Mouse (Mus musculus): Measurements from ENCODE around the gene Nod1. TPM values are rescaled to one million over a fixed set of nuclear protein-coding genes. Genes with fewer than 3 reads are reported as not detected.
A peak's percentile ranks its signal among the peaks of the same experiment; 100 is the strongest.

The Nod1 gene
- 1.9 and 2.3 TPM in 2 replicates for polyA plus RNA-seq (2014; fragmentation: Nextera tagmentation; extraction: Ambion mirVana)

- WGBS = 3% methylated on average over 51 of the region's 53 CpGs
- Histone ChIP-seq H3K9me3 (replicated peaks; ENCODE audit: control insufficient read depth, low read length) (no peaks in the 10 kb centered on the region), H3K27me3 (ENCODE audit: control insufficient read depth, insufficient read depth, low read length) (no peaks in the 10 kb centered on the region), H3K27ac (replicated peaks; ENCODE audit: low read depth, low read length) (no peak within 1 kb of the TSS), H3K4me2 (ENCODE audit: low read depth, low read length) (peak within 1 kb of the TSS; percentile 90), H3K36me3 (replicated peaks; ENCODE audit: control insufficient read depth, insufficient read depth, low read depth, low read length) (no peaks in the 10 kb centered on the region), H3K9ac (replicated peaks; ENCODE audit: low read length) (peak within 1 kb of the TSS; percentile 71), H3K4me1 (ENCODE audit: control insufficient read depth, insufficient read depth, low read length) (no peaks in the 10 kb centered on the region), H3K4me3 (ENCODE audit: low read depth, low read length) (peak within 1 kb of the TSS; percentile 54)
- ATAC-seq (replicated peaks; ENCODE audit: insufficient number of reproducible peaks, low FRiP score, low TSS enrichment, low read depth) = peak; percentile 85
- peak; percentile 70 for DNase-seq (ENCODE audit: low spot score)
Observed at GRCm38 (mm10) chr6:54972111-54972928, at the start of gene Nod1. Nod1 (minus strand) TSS chr6:54972612.

DNA sequence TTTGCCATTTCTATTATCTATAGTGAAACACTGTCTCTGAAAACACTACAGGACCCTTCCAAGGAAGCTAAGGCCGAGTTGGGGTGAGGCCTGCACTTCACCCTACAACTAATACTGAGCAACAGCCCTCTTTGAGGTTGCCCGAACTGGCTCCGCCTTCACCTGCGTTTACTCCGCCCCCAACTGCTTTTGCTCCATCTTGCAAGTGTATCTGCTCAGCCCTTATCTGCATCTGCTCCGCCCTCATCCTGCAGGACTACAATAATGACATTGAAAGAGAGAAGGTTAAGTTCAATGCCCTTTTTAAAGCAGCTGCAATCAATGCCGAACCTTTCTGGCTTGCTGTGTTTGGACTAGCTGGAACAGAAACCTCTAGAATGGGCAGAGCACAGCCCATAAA is 49.4 kb upstream of the Nod1 start:
- no peak overlapping the region for H3K27ac ChIP-seq (replicated peaks; ENCODE audit: low read depth, low read length)
- 88% methylated on average over 7 of the region's 7 CpGs for WGBS
- H3K27me3 ChIP-seq (ENCODE audit: control insufficient read depth, insufficient read depth, low read length) = no peaks in the 10 kb centered on the region
- H3K4me3 ChIP-seq (ENCODE audit: low read depth, low read length) = no peak overlapping the region
- H3K9me3 ChIP-seq (replicated peaks; ENCODE audit: control insufficient read depth, low read length) = no peaks in the 10 kb centered on the region
- H3K36me3 ChIP-seq (replicated peaks; ENCODE audit: control insufficient read depth, insufficient read depth, low read depth, low read length) = no peaks in the 10 kb centered on the region
- H3K4me2 ChIP-seq (ENCODE audit: low read depth, low read length) = no peak overlapping the region
- ATAC-seq (replicated peaks; ENCODE audit: insufficient number of reproducible peaks, low FRiP score, low TSS enrichment, low read depth) = no peak
- no peaks in the 10 kb centered on the region for H3K4me1 ChIP-seq (ENCODE audit: control insufficient read depth, insufficient read depth, low read length)
- no peak overlapping the region for H3K9ac ChIP-seq (replicated peaks; ENCODE audit: low read length)
- no peak for DNase-seq (ENCODE audit: low spot score)

DNA sequence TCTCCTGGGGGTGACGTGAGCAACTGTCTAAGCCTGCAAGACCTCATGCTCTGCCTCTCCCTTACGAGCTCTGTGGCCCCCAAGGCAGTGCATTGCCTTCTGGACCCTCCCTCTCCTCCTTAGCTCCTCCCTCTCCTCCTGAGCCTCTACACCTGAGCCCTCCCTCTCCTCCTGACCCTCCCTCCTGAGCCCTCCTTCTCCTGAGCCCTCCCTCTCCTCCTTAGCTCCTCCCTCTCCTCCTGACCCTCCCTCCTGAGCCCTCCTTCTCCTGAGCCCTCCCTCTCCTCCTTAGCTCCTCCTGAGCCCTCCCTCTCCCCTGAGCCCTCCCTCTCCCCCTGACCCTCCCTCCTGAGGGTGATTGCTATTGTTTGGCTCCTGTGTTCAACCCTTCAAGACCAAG is 46.0 kb upstream of the Nod1 start:
- no peak for DNase-seq (ENCODE audit: low spot score)
- Histone ChIP-seq H3K9me3 (replicated peaks; ENCODE audit: control insufficient read depth, low read length) (no peaks in the 10 kb centered on the region), H3K27me3 (ENCODE audit: control insufficient read depth, insufficient read depth, low read length) (no peaks in the 10 kb centered on the region), H3K36me3 (replicated peaks; ENCODE audit: control insufficient read depth, insufficient read depth, low read depth, low read length) (no peaks in the 10 kb centered on the region), H3K27ac (replicated peaks; ENCODE audit: low read depth, low read length) (no peak overlapping the region), H3K4me3 (ENCODE audit: low read depth, low read length) (no peak overlapping the region), H3K4me2 (ENCODE audit: low read depth, low read length) (no peak overlapping the region), H3K9ac (replicated peaks; ENCODE audit: low read length) (no peak overlapping the region), H3K4me1 (ENCODE audit: control insufficient read depth, insufficient read depth, low read length) (no peaks in the 10 kb centered on the region)
- no peak for ATAC-seq (replicated peaks; ENCODE audit: insufficient number of reproducible peaks, low FRiP score, low TSS enrichment, low read depth)
- WGBS = 66% methylated on average over 2 of the region's 2 CpGs

GRCm38 (mm10) chr6:55016710-55017583 is 44.5 kb upstream of the Nod1 start:
- no peak overlapping the region for H3K27ac ChIP-seq (replicated peaks; ENCODE audit: low read depth, low read length)
- no peaks in the 10 kb centered on the region for H3K9me3 ChIP-seq (replicated peaks; ENCODE audit: control insufficient read depth, low read length)
- H3K4me1 ChIP-seq (ENCODE audit: control insufficient read depth, insufficient read depth, low read length) = no peaks in the 10 kb centered on the region
- H3K9ac ChIP-seq (replicated peaks; ENCODE audit: low read length) = no peak overlapping the region
- 30% methylated on average over 15 of the region's 15 CpGs for WGBS
- H3K4me2 ChIP-seq (ENCODE audit: low read depth, low read length) = no peak overlapping the region
- ATAC-seq (replicated peaks; ENCODE audit: insufficient number of reproducible peaks, low FRiP score, low TSS enrichment, low read depth) (peak; percentile 70), DNase-seq (ENCODE audit: low spot score) (peak; percentile 90)
- no peak overlapping the region for H3K4me3 ChIP-seq (ENCODE audit: low read depth, low read length)
- H3K36me3 ChIP-seq (replicated peaks; ENCODE audit: control insufficient read depth, insufficient read depth, low read depth, low read length) = no peaks in the 10 kb centered on the region
- no peaks in the 10 kb centered on the region for H3K27me3 ChIP-seq (ENCODE audit: control insufficient read depth, insufficient read depth, low read length)

DNA sequence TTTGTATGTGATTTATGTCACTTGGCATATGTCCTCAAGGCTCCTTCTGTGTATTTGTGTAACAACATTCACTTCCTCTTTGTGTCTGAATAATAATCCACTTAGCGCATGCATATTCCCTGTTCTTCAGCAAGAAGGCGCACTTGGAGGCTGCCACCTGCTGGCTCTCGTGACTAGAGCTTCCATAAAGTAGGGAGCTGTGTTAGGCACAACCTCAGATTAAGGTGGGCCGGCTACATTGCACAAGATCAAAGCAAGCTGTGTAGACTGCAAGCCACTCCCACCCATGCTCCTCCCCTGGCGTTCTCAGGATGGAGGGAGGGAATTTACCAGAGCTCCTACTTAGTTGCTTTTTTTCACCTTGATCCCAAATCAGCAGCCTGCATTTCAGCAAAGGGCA is 43.8 kb upstream of the Nod1 start:
- H3K4me2 ChIP-seq (ENCODE audit: low read depth, low read length) = no peak overlapping the region
- no peak overlapping the region for H3K9ac ChIP-seq (replicated peaks; ENCODE audit: low read length)
- ATAC-seq (replicated peaks; ENCODE audit: insufficient number of reproducible peaks, low FRiP score, low TSS enrichment, low read depth) (no peak), DNase-seq (ENCODE audit: low spot score) (peak; percentile 56)
- H3K36me3 ChIP-seq (replicated peaks; ENCODE audit: control insufficient read depth, insufficient read depth, low read depth, low read length) = no peaks in the 10 kb centered on the region
- H3K27me3 ChIP-seq (ENCODE audit: control insufficient read depth, insufficient read depth, low read length) = no peaks in the 10 kb centered on the region
- H3K4me1 ChIP-seq (ENCODE audit: control insufficient read depth, insufficient read depth, low read length) = no peaks in the 10 kb centered on the region
- no peak overlapping the region for H3K27ac ChIP-seq (replicated peaks; ENCODE audit: low read depth, low read length)
- H3K9me3 ChIP-seq (replicated peaks; ENCODE audit: control insufficient read depth, low read length) = no peaks in the 10 kb centered on the region
- no peak overlapping the region for H3K4me3 ChIP-seq (ENCODE audit: low read depth, low read length)
- WGBS = 18% methylated on average over 5 of the region's 5 CpGs

- no peak for ATAC-seq (replicated peaks; ENCODE audit: insufficient number of reproducible peaks, low FRiP score, low TSS enrichment, low read depth)
- Histone ChIP-seq H3K4me1 (ENCODE audit: control insufficient read depth, insufficient read depth, low read length) (no peaks in the 10 kb centered on the region), H3K4me3 (ENCODE audit: low read depth, low read length) (no peak overlapping the region), H3K9me3 (replicated peaks; ENCODE audit: control insufficient read depth, low read length) (no peaks in the 10 kb centered on the region), H3K4me2 (ENCODE audit: low read depth, low read length) (no peak overlapping the region), H3K27me3 (ENCODE audit: control insufficient read depth, insufficient read depth, low read length) (no peaks in the 10 kb centered on the region), H3K9ac (replicated peaks; ENCODE audit: low read length) (no peak overlapping the region), H3K36me3 (replicated peaks; ENCODE audit: control insufficient read depth, insufficient read depth, low read depth, low read length) (no peaks in the 10 kb centered on the region), H3K27ac (replicated peaks; ENCODE audit: low read depth, low read length) (no peak overlapping the region)
- DNase-seq (ENCODE audit: low spot score) = no peak
- WGBS = 92% methylated on average over 3 of the region's 3 CpGs
Observed at GRCm38 (mm10) chr6:55014184-55014583, 41.8 kb upstream of the Nod1 start.

- no peaks in the 10 kb centered on the region for H3K4me1 ChIP-seq (ENCODE audit: control insufficient read depth, insufficient read depth, low read length)
Observed at GRCm38 (mm10) chr6:55012516-55012915, 40.1 kb upstream of the Nod1 start.

More at GRCm38 (mm10) chr6:55012516-55012915, 40.1 kb upstream of the Nod1 start:
- Histone ChIP-seq H3K9ac (replicated peaks; ENCODE audit: low read length) (no peak overlapping the region), H3K27ac (replicated peaks; ENCODE audit: low read depth, low read length) (no peak overlapping the region), H3K4me3 (ENCODE audit: low read depth, low read length) (no peak overlapping the region), H3K27me3 (ENCODE audit: control insufficient read depth, insufficient read depth, low read length) (no peaks in the 10 kb centered on the region), H3K9me3 (replicated peaks; ENCODE audit: control insufficient read depth, low read length) (no peaks in the 10 kb centered on the region), H3K4me2 (ENCODE audit: low read depth, low read length) (no peak overlapping the region), H3K36me3 (replicated peaks; ENCODE audit: control insufficient read depth, insufficient read depth, low read depth, low read length) (no peaks in the 10 kb centered on the region)
- 73% methylated on average over 7 of the region's 7 CpGs for WGBS
- DNase-seq (ENCODE audit: low spot score) (no peak), ATAC-seq (replicated peaks; ENCODE audit: insufficient number of reproducible peaks, low FRiP score, low TSS enrichment, low read depth) (no peak)

Measured in embryonic facial prominence, embryonic 11.5 days (tissue).